Mouse (Mus musculus): Measurements from ENCODE around the gene Decr2.

DNA sequence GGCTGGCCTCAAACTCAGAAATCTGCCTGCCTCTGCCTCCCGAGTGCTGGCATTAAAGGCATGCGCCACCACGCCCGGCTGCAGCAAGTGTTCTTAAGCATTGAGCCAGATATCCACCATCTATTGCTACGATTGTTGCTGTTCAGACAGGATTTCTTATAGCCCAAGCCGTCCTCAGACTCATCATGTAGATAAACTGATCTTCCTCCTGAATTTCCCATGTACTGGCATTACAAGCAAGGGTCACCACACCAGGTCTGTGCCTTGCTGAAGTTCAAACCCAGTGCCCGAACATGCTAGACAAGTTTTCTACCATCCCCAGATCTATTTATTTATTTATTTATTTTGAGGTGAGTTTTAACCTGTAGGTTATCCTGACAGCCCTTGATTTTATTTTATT, 8.3 kb upstream of the Decr2 start:
- TF ChIP-seq CTCF (IDR thresholded peaks at IDR 0.05; ENCODE audit: borderline replicate concordance, insufficient read depth, low read length), result no peak
- TF ChIP-seq POLR2A (IDR thresholded peaks at IDR 0.05; ENCODE audit: low read depth, low read length), result no peak

Measured in embryonic fibroblast, embryonic 13.5 days (primary cell).